Mouse (Mus musculus): Measurements from ENCODE around the gene Il33.

DNA sequence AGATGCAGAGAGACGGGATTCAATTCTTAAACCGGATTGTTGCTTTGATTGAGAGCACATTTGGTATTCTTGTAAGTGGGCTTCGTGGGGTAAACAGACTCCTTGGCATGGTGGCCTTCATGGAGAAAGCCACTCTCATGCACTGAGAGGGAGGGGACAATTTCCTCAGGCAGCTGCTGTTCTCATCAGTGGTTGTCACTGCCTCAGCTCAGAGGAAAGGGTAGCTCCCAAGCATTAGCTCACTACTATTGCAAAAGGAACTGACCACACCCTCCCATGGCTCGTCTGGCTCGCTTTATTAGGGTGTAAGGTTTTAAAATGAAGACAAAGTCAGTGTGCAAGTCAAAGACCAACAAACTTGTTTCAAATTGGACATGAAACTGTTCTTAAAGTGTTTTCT lies 48.5 kb downstream of the Il33 start:
- TF ChIP-seq TAL1 (IDR thresholded peaks at IDR 0.05; ENCODE audit: low read length) (no peak), GATA1 (IDR thresholded peaks at IDR 0.05; ENCODE audit: low read length) (no peak)
